Mouse (Mus musculus) ES-Bruce4 (cell line): ENCODE measurements at regions not wholly inside any gene's neighbourhood (a gene's known extent, or its start where the extent isn't known, plus 50 kb on each side); places are given as distances from the start of the nearest gene placed in this dataset.

Experiments used
- H3K27ac ChIP-seq: 2 replicates; pipeline ENCODE4 v1.5.1; 2012; ENCODE audit warnings: low read length, inconsistent platforms; ENCODE audit not compliant: insufficient read depth
- H3K27me3 ChIP-seq: 2 replicates; pipeline ENCODE4 v1.6.1; 2012; ENCODE audit warnings: mild to moderate bottlenecking, low read length, inconsistent platforms; ENCODE audit not compliant: control insufficient read depth, poor library complexity, insufficient read depth, severe bottlenecking
- H3K36me3 ChIP-seq: 2 replicates; pipeline ENCODE4 v1.6.1; 2012; ENCODE audit warnings: inconsistent platforms, mild to moderate bottlenecking, low read length, moderate library complexity; ENCODE audit not compliant: control insufficient read depth, poor library complexity, insufficient read depth, severe bottlenecking
- H3K4me1 ChIP-seq: one replicate; pipeline ENCODE4 v1.8.1; 2011; ENCODE audit warnings: low read length; ENCODE audit not compliant: control insufficient read depth, insufficient read depth
- H3K4me3 ChIP-seq: 2 replicates; pipeline ENCODE4 v1.5.1; 2011; ENCODE audit warnings: low read depth, mild to moderate bottlenecking, low read length
- H3K9ac ChIP-seq: 2 replicates; pipeline ENCODE4 v1.6.1; 2012; ENCODE audit warnings: low read depth, mild to moderate bottlenecking, inconsistent platforms; ENCODE audit not compliant: poor library complexity, severe bottlenecking
- H3K9me3 ChIP-seq: replicated peaks from 2 replicates; pipeline ENCODE4 v1.6.1; 2012; ENCODE audit warnings: mild to moderate bottlenecking, low read length, inconsistent platforms; ENCODE audit not compliant: control insufficient read depth, poor library complexity, insufficient read depth, severe bottlenecking
- CTCF ChIP-seq: IDR thresholded peaks from one replicate; pipeline ENCODE4 v1.8.1; 2011; ENCODE audit warnings: low read depth, low read length
- EP300 ChIP-seq: IDR thresholded peaks from 2 replicates; pipeline ENCODE4 v1.6.1; 2011; ENCODE audit warnings: low read depth, low read length; ENCODE audit not compliant: insufficient read depth
- POLR2A ChIP-seq: IDR thresholded peaks from one replicate; pipeline ENCODE4 v1.8.1; 2011; ENCODE audit warnings: low read length; ENCODE audit not compliant: insufficient read depth

GRCm38 (mm10) chr9:62174651-62175050 lies 52.2 kb upstream of the Glce start:
- Histone ChIP-seq H3K9me3 (no peaks in the 10 kb centered on the region; the same call in 1 of the 2 replicates), H3K27ac (no peak overlapping the region), H3K27me3 (no peaks in the 10 kb centered on the region), H3K36me3 (no peaks in the 10 kb centered on the region), H3K9ac (no peak overlapping the region), H3K4me3 (no peak overlapping the region), H3K4me1 (no peaks in the 10 kb centered on the region)
- TF ChIP-seq EP300 (no peak), POLR2A (no peak), CTCF (no peak)
